Mouse (Mus musculus) liver, postnatal 0 days (tissue): ENCODE data around the gene Ccdc73.

Experiments
- CTCF ChIP-seq: sonication (generic); IDR thresholded peaks from 2 replicates; pipeline ENCODE4 v1.5.1; 2016; ENCODE audit warnings: antibody characterized with exemption, low read depth
- EP300 ChIP-seq: IDR thresholded peaks from 2 replicates; pipeline ENCODE4 v1.6.1; 2016; ENCODE audit warnings: antibody characterized with exemption, low read depth, mild to moderate bottlenecking

DNA sequence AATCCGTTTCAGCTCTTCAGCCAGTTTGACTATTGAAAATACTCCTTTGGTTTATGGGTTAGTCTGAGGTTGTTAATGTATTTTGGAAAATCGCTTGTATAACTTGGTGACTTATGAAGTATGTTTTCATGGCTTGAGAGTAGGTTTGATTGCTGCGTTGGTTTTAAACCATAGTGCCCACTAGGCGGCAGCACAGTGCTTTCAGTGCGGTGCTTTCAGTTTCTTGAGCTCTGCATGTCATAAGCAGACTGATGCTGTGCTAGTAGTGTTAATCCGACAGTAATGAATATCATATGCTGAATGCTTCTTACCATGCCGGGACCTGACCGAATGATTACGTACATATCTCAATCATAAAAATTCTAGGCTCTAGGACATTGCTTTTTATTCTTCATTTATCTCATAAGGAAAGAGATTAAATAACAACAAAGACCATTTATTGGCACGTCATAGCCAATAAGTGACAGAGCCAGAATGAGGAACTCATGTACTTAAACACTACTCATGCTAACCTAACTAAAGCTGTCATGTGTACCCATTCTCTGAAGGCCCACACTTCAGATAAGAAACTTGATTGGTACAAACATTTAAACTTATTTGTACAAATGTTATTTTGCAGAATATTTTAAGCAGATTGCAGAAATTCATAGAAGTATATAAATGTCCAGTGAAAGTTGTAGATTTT lies 20.4 kb downstream of the Ccdc73 start:
- peak; percentile 92 for TF ChIP-seq CTCF
- no peak for TF ChIP-seq EP300
